Mouse (Mus musculus) testis, postnatal 14 days (tissue): Measurements from ENCODE around the gene Acer1.
A peak's percentile ranks its signal among the peaks of the same experiment; 100 is the strongest.
"Not testable (repeated sequence)": the region's sequence is repeated elsewhere in the genome, so short reads cannot be mapped to it uniquely, and the experiment has no call there.

ENCODE experiments used
- DNase-seq: peaks from one replicate; pipeline ENCODE4 v3.0.0; 2021; ENCODE audit warnings: low spot score

Acer1 gene

GRCm38 (mm10) chr17:56938751-56939150 is 43.2 kb downstream of the Acer1 start:
- DNase-seq: no peak

DNA sequence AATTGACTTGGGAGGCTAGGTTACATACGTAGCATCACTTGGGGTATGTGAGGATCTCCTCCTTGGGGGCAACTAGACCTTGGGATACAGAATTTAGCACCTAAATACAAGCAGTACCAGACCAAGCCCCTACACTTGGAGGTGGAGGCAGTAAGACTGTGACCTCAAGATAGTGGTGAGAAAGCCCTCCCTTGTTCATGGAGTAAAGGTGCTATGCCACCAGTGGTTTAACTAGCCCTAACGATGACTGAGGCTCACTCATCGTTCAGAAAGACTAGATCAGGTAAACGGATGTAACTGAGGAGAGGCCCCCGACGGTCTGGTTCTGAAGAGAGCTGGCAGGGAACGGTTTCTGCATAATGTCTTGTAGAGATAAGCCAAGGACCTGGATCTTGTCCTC is 45.2 kb downstream of the Acer1 start:
- no peak for DNase-seq

- peak; percentile 99 for DNase-seq
Observed at GRCm38 (mm10) chr17:56935363-56936131, 46.4 kb downstream of the Acer1 start, which contains the start of gene Mllt1. TSS of gene Mllt1 (minus strand) at chr17:56935415.

GRCm38 (mm10) chr17:56934545-56935330 is 47.2 kb downstream of the Acer1 start:
- no peak for DNase-seq

DNA sequence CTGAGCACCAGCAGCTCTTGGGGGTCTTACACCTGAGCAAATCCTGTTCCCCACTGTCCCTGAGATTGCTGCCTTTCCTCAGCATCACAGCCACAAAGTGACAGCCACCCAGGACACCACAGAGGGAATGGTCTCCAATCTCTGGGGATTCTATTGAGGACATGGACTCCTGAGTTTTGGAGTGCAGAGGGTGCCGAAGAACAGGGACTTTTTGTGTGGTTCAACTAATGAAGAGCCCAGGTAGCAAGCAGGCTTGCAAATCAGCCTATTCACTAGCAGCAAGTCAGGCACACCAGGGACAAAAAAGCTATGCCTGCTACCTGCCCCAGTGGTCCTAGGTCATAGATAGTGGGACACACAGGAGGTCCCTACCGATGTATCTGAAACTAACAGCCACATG is 48.5 kb downstream of the Acer1 start:
- DNase-seq: no peak

GRCm38 (mm10) chr17:56930026-56930425 is 51.9 kb downstream of the Acer1 start:
- no peak for DNase-seq

GRCm38 (mm10) chr17:56929530-56929929 is 52.4 kb downstream of the Acer1 start:
- no peak for DNase-seq

DNA sequence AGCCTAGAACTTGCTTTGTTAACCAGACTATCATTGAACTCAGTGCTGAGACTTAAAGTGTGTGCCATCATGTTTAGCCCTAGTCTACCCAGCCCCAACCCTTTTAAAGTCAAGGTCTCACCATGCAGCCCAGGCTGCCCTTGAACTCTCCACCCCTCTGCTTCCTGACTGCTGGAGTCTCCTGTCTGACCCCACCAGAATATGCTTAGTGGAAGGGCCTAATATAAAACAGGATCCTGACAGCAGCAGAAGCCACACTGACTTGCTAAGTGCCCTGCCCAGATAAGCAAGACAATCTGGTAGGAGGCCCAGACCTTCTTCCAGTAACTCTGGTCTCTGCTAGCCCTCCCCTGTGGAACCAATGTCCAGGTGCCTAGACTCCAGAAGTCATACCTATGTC is 52.8 kb downstream of the Acer1 start:
- DNase-seq: no peak

DNA sequence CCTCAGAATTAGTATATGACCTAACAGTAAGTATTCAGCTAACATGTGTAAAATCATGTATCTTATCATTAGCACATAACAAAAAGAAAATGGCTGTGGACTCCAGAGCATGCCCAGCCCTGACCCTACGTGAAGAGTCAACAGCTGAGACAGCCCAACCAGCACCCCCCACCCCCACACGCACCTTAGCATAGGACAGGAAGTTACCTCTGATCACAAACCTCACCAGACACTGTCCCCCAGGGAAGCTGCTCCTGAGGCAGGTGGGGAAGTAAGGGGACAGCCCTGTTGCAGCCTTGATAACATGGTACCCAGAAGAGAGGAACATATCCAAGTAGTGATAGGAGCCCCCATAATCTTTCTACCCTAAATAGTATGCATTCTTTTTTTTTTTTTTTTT is 55.9 kb downstream of the Acer1 start:
- no peak for DNase-seq

DNA sequence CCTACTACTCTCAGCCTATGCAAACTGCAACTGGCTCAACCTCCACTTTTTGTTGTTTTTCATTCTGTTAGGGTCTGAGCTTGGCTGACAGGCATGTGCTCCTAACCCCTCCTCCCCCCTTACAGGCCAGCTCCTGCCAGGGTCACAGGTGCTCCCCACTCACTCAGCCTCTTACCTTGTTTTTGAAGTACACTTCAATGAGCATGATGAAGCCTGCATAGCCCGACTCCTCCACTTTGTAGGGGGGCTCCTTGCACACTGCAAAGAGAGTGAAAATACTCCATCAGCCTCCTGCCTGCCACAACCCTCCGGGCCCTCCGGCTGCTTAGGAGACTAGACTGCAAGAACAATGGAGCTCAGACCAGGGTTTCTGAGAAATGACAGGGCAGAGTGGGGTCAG is 62.2 kb downstream of the Acer1 start:
- no peak for DNase-seq

- DNase-seq: no peak
Observed at GRCm38 (mm10) chr17:56917166-56917565, 64.8 kb downstream of the Acer1 start.

- DNase-seq: no peak
Observed at GRCm38 (mm10) chr17:56913444-56913843, 68.5 kb downstream of the Acer1 start.

DNA sequence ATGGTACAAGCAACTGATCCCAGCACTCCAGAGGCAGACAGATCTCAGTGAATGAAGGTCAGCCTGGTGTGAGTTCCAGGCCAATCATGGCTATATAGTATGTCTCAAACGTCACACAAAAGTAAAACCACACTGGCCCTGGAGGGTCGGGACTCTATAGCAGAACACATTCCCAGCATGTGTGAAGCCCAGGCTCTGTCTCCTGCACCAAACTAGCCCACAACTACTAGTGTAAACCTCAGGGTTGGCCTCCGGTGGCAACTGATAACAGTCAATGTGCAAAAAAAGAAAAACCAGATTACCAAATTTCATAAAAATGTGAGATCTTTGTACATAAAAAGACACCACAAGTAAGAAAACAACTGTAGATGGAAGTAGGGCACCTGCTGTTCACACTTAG is 68.9 kb downstream of the Acer1 start:
- DNase-seq: no peak

GRCm38 (mm10) chr17:56909764-56910163 is 72.2 kb downstream of the Acer1 start:
- not testable (repeated sequence) for DNase-seq

DNA sequence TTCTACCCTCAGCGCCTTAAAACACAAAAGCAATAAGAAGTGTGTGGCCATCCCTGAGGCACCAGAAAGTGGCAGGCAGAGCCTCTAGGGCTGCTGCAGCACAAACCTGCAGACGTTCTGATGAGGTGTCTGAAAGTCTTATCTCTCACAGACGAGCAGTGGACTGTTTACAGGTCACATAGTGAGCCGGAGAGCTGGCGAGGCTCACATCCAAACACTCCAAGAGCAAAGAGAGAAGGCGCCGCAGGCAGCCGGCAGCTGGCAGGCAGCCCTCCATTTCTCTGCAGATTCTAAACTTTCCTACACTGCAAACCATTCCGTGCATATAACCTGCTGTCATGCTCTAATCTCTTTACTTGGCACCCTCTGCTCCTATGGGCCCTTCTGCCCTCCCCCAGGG is 74.0 kb downstream of the Acer1 start:
- no peak for DNase-seq

DNA sequence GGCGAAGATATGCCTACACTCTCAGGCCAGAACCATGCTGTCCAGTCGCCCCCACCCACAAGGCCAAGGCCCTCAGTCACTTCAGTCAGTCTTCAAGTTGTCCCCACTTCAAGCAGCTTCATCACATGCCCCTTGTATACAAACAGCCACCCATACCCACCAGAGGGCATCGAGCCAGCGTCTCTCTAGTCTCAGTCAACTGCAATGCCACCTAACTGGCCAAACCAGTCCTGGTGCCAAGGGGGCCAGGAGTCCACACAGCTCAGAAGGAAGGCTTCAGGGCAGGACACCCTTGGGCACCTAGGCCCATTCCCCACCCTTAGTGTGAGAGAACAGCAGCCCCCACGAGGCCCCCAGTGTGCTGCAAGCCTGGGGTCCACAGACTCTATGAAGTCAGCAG is 74.8 kb downstream of the Acer1 start:
- no peak for DNase-seq

DNA sequence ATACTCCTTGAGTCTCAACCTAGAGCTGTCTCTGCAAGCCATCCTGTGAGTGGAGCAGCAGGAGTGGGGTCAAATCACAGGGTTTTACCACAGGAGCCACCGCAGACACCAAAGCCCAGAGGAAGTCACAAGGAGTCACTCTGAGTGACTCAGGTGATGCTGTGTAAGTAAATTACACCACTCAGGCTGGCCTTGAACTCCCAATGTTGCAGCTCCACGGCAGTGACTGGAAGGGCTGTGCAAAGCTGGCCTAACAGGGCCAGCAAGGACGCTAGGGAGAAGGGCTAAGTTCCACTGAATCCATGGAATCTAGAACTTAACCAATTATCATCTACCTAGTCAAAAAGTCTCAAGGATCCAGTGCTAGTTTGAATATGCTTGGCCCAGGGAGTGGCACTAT is 75.8 kb downstream of the Acer1 start:
- no peak for DNase-seq
